Mouse (Mus musculus): ENCODE data around the gene Slc6a3.

DNA sequence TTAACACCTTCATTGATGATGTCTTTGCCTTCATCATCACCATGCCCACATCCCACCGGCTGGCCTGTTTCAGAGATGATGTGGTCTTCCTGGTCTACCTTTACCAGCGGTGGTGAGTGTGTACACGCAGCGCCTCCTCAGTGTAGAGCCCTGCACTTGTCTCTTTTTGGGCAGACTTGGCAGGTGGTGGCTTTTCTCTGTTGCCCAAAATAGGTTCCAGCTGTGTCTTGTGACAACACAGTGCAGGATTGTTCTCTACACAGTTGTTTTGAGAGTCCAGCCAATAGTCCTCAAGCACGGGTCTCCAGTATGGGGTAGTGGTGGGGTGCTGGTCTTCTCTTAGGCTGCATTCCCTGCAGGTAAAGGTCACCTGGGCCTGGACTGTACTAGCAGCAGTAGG is 81.9 kb downstream of the Slc6a3 start:
- no peak for TF ChIP-seq CTCF (IDR thresholded peaks at IDR 0.05; ENCODE audit: low read depth)
- no peak for TF ChIP-seq EP300 (IDR thresholded peaks at IDR 0.05; ENCODE audit: low read depth)
